Mouse (Mus musculus): Measurements from ENCODE around the gene Peli2. TPM values are rescaled to one million over a fixed set of nuclear protein-coding genes. Genes with fewer than 3 reads are reported as not detected.

Gene Peli2
- total RNA-seq, 4 experiments from 2014 or later = 20.4 to 37.6 (median 28.8) TPM

- no peak for DNase-seq
These were observed 174.8 kb downstream of the Peli2 start for GRCm38 (mm10) chr14:48295410-48295809.

- DNase-seq = no peak
These were observed 175.2 kb downstream of the Peli2 start for GRCm38 (mm10) chr14:48295815-48296271.

- no peak for DNase-seq
These were observed 176.2 kb downstream of the Peli2 start for GRCm38 (mm10) chr14:48296820-48297219.

GRCm38 (mm10) chr14:48302471-48303186, 182.0 kb downstream of the Peli2 start:
- no peak for DNase-seq

GRCm38 (mm10) chr14:48303235-48303634, 182.6 kb downstream of the Peli2 start:
- DNase-seq = no peak

- no peak for DNase-seq
These were observed 183.2 kb downstream of the Peli2 start for GRCm38 (mm10) chr14:48303841-48304240.

GRCm38 (mm10) chr14:48313234-48313633, 192.6 kb downstream of the Peli2 start:
- DNase-seq = no peak

- DNase-seq = no peak
These were observed 195.8 kb downstream of the Peli2 start for GRCm38 (mm10) chr14:48316396-48316795.

GRCm38 (mm10) chr14:48323771-48324459, 203.3 kb downstream of the Peli2 start:
- no peak for DNase-seq

GRCm38 (mm10) chr14:48324460-48324850, 203.8 kb downstream of the Peli2 start:
- DNase-seq = no peak

- DNase-seq = no peak
These were observed 207.1 kb downstream of the Peli2 start for GRCm38 (mm10) chr14:48327746-48328145.

GRCm38 (mm10) chr14:48329716-48330365, 209.2 kb downstream of the Peli2 start:
- peak; percentile 21 for DNase-seq

All from adrenal gland, adult 8-10 months (tissue).